Mouse (Mus musculus): ENCODE data around the gene Ccpg1. TPM values are rescaled to one million over a fixed set of nuclear protein-coding genes. Genes with fewer than 3 reads are reported as not detected.

Gene Ccpg1
- total RNA-seq, 2 experiments from 2014 or later = 160 to 172 TPM

- no peak for DNase-seq
These were observed 10.9 kb downstream of the Ccpg1 start for GRCm38 (mm10) chr9:72996167-72996566.

- DNase-seq = no peak
These were observed 11.6 kb downstream of the Ccpg1 start for GRCm38 (mm10) chr9:72996806-72997205.

- no peak for DNase-seq
These were observed 15.3 kb downstream of the Ccpg1 start for GRCm38 (mm10) chr9:73000487-73000886.

- no peak for DNase-seq
These were observed 16.2 kb downstream of the Ccpg1 start for GRCm38 (mm10) chr9:73001314-73002011.

GRCm38 (mm10) chr9:73002177-73002576, 16.9 kb downstream of the Ccpg1 start:
- DNase-seq = no peak

GRCm38 (mm10) chr9:73004076-73004475, 18.8 kb downstream of the Ccpg1 start:
- no peak for DNase-seq

GRCm38 (mm10) chr9:73005106-73005505, 19.9 kb downstream of the Ccpg1 start:
- no peak for DNase-seq

- no peak for DNase-seq
These were observed 20.9 kb downstream of the Ccpg1 start for GRCm38 (mm10) chr9:73006175-73006574.

- DNase-seq = no peak
These were observed 23.2 kb downstream of the Ccpg1 start for GRCm38 (mm10) chr9:73008384-73008783.

- DNase-seq = no peak
These were observed 27.4 kb downstream of the Ccpg1 start for GRCm38 (mm10) chr9:73012629-73013028.

- DNase-seq = peak; percentile 15 to 38
These were observed 29.5 kb downstream of the Ccpg1 start for GRCm38 (mm10) chr9:73014724-73015123.

- DNase-seq = no peak
These were observed 34.6 kb downstream of the Ccpg1 start for GRCm38 (mm10) chr9:73019841-73020240.

- no peak for DNase-seq
These were observed 35.4 kb downstream of the Ccpg1 start for GRCm38 (mm10) chr9:73020566-73021097.

GRCm38 (mm10) chr9:73025818-73026636, 40.8 kb downstream of the Ccpg1 start:
- DNase-seq = peak in 1 of 2 experiments; percentile 39

GRCm38 (mm10) chr9:73030443-73030842, 45.2 kb downstream of the Ccpg1 start:
- no peak for DNase-seq

GRCm38 (mm10) chr9:73031421-73031820, 46.2 kb downstream of the Ccpg1 start:
- no peak for DNase-seq

- DNase-seq = no peak
These were observed 48.2 kb downstream of the Ccpg1 start for GRCm38 (mm10) chr9:73033406-73033805.

- DNase-seq = peak; percentile 90 to 93
These were observed 54.2 kb downstream of the Ccpg1 start for GRCm38 (mm10) chr9:73039222-73039945.

- no peak for DNase-seq
These were observed 54.9 kb downstream of the Ccpg1 start, which contains the start of gene Pigb for GRCm38 (mm10) chr9:73040080-73040479. Gene Pigb, minus strand, starts transcription at chr9:73040378.

GRCm38 (mm10) chr9:73044146-73045079, 59.2 kb downstream of the Ccpg1 start, which contains the start of gene Rab27a:
Gene Rab27a, plus strand, starts transcription at chr9:73044854.
- DNase-seq = peak; percentile 72 to 75

GRCm38 (mm10) chr9:73045204-73045603, 60.0 kb downstream of the Ccpg1 start:
- no peak for DNase-seq

All from layer of hippocampus, postnatal 36 days (tissue).